31 mouse cellular contexts compared by ENCODE assay signal in genomic region chr1:92042126-92042525, GRCm38 (mm10).
A peak's percentile ranks its signal among the peaks of the same experiment; 100 is the strongest.
DNase-seq lines count a peak whose midpoint lies in the region; ATAC-seq and TF ChIP-seq lines count a peak whose summit lies in the region.
"Had no signal": no experiment of that assay in that cellular context is flagged by ENCODE, and none has a peak within 500 bp of the region (broad histone marks: within the 10 kb centered on the region; RNA-seq: fewer than 3 reads in every experiment).

No protein-coding gene starts in this region.

- H3K27ac ChIP-seq in gastrocnemius, adult 2 months: peak overlapping the region; percentile 24; the same call in 1 of the 2 replicates
- 0 out of 2 replicates have a peak overlapping the region, but pooled peaks have one; percentile 38 for H3K27ac ChIP-seq in neural tube, embryonic 13.5 days (replicated peaks)
- H3K27ac ChIP-seq in neural tube, embryonic 15.5 days (replicated peaks): no peak overlapping the region
- H3K27ac ChIP-seq: embryonic facial prominence, embryonic 12.5 days; forebrain, embryonic 12.5 days; heart, embryonic 15.5 days; hindbrain, embryonic 12.5 days; hindbrain, postnatal 0 days; intestine, embryonic 15.5 days; left cerebral cortex, adult 2 months; limb, embryonic 12.5 days; liver, embryonic 15.5 days; lung, embryonic 15.5 days had no signal

- 27% methylated on average over 3 of the region's 3 CpGs for WGBS in neural tube, embryonic 13.5 days
- WGBS in neural tube, embryonic 15.5 days: 24% methylated on average over 3 of the region's 3 CpGs

- CTCF ChIA-PET in Patski (lab: Charles Lee): interaction anchor here (1.4 to 1.9 kb wide), 3 partner anchors 10 to 74 kb away, joined by 4 to 5 read pairs (median 4); no protein-coding TSS in a partner anchor

- no peak overlapping the region for H3K4me3 ChIP-seq in gastrocnemius, adult 2 months
- H3K4me3 ChIP-seq in neural tube, embryonic 13.5 days: no peak overlapping the region
- no peak overlapping the region for H3K4me3 ChIP-seq in neural tube, embryonic 15.5 days (replicated peaks)
- H3K4me3 ChIP-seq: embryonic facial prominence, embryonic 12.5 days; erythroblast, embryonic 14.5 days; forebrain, embryonic 12.5 days; heart, embryonic 15.5 days; hindbrain, embryonic 12.5 days; intestine, embryonic 15.5 days; left cerebral cortex, adult 2 months; limb, embryonic 12.5 days; liver, embryonic 15.5 days; lung, embryonic 15.5 days had no signal

- no peak for TF ChIP-seq CTCF in gastrocnemius, adult 2 months (IDR thresholded peaks at IDR 0.05)
- no peak for TF ChIP-seq CTCF in Patski (IDR thresholded peaks at IDR 0.05)

- intact Hi-C loops in gastrocnemius, adult 2 months (cut with DNase I): no loop called here

- H3K9me3 ChIP-seq in neural tube, embryonic 13.5 days: no peaks in the 10 kb centered on the region
- no peaks in the 10 kb centered on the region for H3K9me3 ChIP-seq in neural tube, embryonic 15.5 days (replicated peaks)
- H3K9me3 ChIP-seq: embryonic facial prominence, embryonic 12.5 days; forebrain, embryonic 12.5 days; heart, embryonic 15.5 days; hindbrain, embryonic 12.5 days; intestine, embryonic 15.5 days; limb, embryonic 12.5 days; liver, embryonic 15.5 days; lung, embryonic 15.5 days had no signal

- no peaks in the 10 kb centered on the region for H3K36me3 ChIP-seq in neural tube, embryonic 13.5 days
- H3K36me3 ChIP-seq in neural tube, embryonic 15.5 days: no peaks in the 10 kb centered on the region
- H3K36me3 ChIP-seq: embryonic facial prominence, embryonic 12.5 days; forebrain, embryonic 12.5 days; heart, embryonic 15.5 days; hindbrain, embryonic 12.5 days; intestine, embryonic 15.5 days; limb, embryonic 12.5 days; liver, embryonic 15.5 days; lung, embryonic 15.5 days had no signal

- DNase-seq in gastrocnemius, adult 2 months: no peak
- DNase-seq in gastrocnemius, adult 18-20 months (ENCODE audit: low spot score): no peak
- peak; percentile 37 for DNase-seq in Patski (ENCODE audit: low read depth, low spot score)
- DNase-seq in cerebellum, postnatal 36 days: no peak
- no peak for DNase-seq in natural killer cell, adult 2 months (ENCODE audit: low spot score in 2 of 2)
- DNase-seq: adrenal gland, postnatal 25 days; cerebellum, adult 18-20 months; cerebellum, postnatal 14 days; forebrain, postnatal 0 days; gastrocnemius, postnatal 14 days; heart, postnatal 36 days; kidney, adult 2 months; kidney, postnatal 14 days; right cerebral cortex, postnatal 25 days; thymus, adult 2 months; thymus, postnatal 36 days had no signal

- in situ Hi-C loops in Patski (cut with MboI; ENCODE audit: low pct_unique_long_range_greater_than_20kb): no loop called here

- peaks cover 27% of the 10 kb centered on the region for H3K4me1 ChIP-seq in neural tube, embryonic 13.5 days (replicated peaks)
- H3K4me1 ChIP-seq in neural tube, embryonic 15.5 days: peaks cover 21% of the 10 kb centered on the region; the same call in 1 of the 2 replicates
- H3K4me1 ChIP-seq: embryonic facial prominence, embryonic 12.5 days had no signal

- ATAC-seq in neural tube, embryonic 13.5 days (ENCODE audit: low read depth): no peak
- no peak for ATAC-seq in neural tube, embryonic 15.5 days (ENCODE audit: low FRiP score)
- ATAC-seq in Patski: no peak
- ATAC-seq: CD4-positive, CD25-positive, alpha-beta regulatory T cell, adult 4 months; forebrain, postnatal 0 days; hindbrain, postnatal 0 days; intestine, embryonic 15.5 days had no signal

- H3K4me2 ChIP-seq in neural tube, embryonic 13.5 days: no peak overlapping the region
- no peak overlapping the region for H3K4me2 ChIP-seq in neural tube, embryonic 15.5 days
- H3K4me2 ChIP-seq: embryonic facial prominence, embryonic 12.5 days; forebrain, embryonic 12.5 days; heart, embryonic 15.5 days; hindbrain, embryonic 12.5 days; intestine, embryonic 15.5 days; limb, embryonic 12.5 days; liver, embryonic 15.5 days; lung, embryonic 15.5 days; midbrain, embryonic 11.5 days had no signal

- no peaks in the 10 kb centered on the region for H3K27me3 ChIP-seq in neural tube, embryonic 13.5 days
- H3K27me3 ChIP-seq in neural tube, embryonic 15.5 days (replicated peaks): no peaks in the 10 kb centered on the region
- H3K27me3 ChIP-seq in Patski: no peaks in the 10 kb centered on the region
- H3K27me3 ChIP-seq: embryonic facial prominence, embryonic 12.5 days; forebrain, embryonic 12.5 days; heart, embryonic 15.5 days; hindbrain, embryonic 12.5 days; intestine, embryonic 15.5 days; limb, embryonic 12.5 days; liver, embryonic 15.5 days; lung, embryonic 15.5 days had no signal

- H3K9ac ChIP-seq in neural tube, embryonic 13.5 days: no peak overlapping the region
- H3K9ac ChIP-seq in neural tube, embryonic 15.5 days (replicated peaks): no peak overlapping the region
- H3K9ac ChIP-seq: embryonic facial prominence, embryonic 12.5 days; forebrain, embryonic 12.5 days; forebrain, postnatal 0 days; heart, embryonic 15.5 days; hindbrain, embryonic 12.5 days; intestine, embryonic 15.5 days; limb, embryonic 12.5 days; liver, embryonic 15.5 days; lung, embryonic 15.5 days had no signal

- POLR2A ChIA-PET in Patski (lab: Charles Lee): interaction anchor here (1.1 kb wide), 1 partner anchor 12 kb away, joined by 3 read pairs; no protein-coding TSS in a partner anchor
